Mouse (Mus musculus): ENCODE measurements around the gene Adam11. TPM values are rescaled to one million over a fixed set of nuclear protein-coding genes. Genes with fewer than 3 reads are reported as not detected.

Gene Adam11
- total and polyA plus RNA-seq, 2 experiments from 2014 or later: 3.2 to 13.6 TPM

GRCm38 (mm10) chr11:102808246-102808645, 47.0 kb downstream of the Adam11 start:
- no peak for TF ChIP-seq CTCF (IDR thresholded peaks at IDR 0.05; ENCODE audit: low read depth)
- TF ChIP-seq EP300 (IDR thresholded peaks at IDR 0.05; ENCODE audit: low read depth): no peak
- Histone ChIP-seq H3K4me3 (ENCODE audit: low read depth, low read length) (no peak overlapping the region), H3K4me2 (ENCODE audit: low read depth, low read length) (no peak overlapping the region), H3K9me3 (replicated peaks; ENCODE audit: control insufficient read depth, low read length) (no peaks in the 10 kb centered on the region), H3K27ac (ENCODE audit: low read depth) (no peak overlapping the region), H3K36me3 (replicated peaks; ENCODE audit: control insufficient read depth, insufficient read depth, low read length) (peaks cover 13% of the 10 kb centered on the region; the same call in 1 of the 2 replicates), H3K4me1 (ENCODE audit: control insufficient read depth, insufficient read depth) (peaks cover 8% of the 10 kb centered on the region), H3K9ac (replicated peaks; ENCODE audit: low read depth, low read length) (no peak overlapping the region), H3K27me3 (ENCODE audit: control insufficient read depth, insufficient read depth, low read length) (no peaks in the 10 kb centered on the region)
- DNase-seq (ENCODE audit: low spot score) (no peak), ATAC-seq (ENCODE audit: insufficient read depth, low read depth) (no peak)
- WGBS: 49% methylated on average over 5 of the region's 5 CpGs

DNA sequence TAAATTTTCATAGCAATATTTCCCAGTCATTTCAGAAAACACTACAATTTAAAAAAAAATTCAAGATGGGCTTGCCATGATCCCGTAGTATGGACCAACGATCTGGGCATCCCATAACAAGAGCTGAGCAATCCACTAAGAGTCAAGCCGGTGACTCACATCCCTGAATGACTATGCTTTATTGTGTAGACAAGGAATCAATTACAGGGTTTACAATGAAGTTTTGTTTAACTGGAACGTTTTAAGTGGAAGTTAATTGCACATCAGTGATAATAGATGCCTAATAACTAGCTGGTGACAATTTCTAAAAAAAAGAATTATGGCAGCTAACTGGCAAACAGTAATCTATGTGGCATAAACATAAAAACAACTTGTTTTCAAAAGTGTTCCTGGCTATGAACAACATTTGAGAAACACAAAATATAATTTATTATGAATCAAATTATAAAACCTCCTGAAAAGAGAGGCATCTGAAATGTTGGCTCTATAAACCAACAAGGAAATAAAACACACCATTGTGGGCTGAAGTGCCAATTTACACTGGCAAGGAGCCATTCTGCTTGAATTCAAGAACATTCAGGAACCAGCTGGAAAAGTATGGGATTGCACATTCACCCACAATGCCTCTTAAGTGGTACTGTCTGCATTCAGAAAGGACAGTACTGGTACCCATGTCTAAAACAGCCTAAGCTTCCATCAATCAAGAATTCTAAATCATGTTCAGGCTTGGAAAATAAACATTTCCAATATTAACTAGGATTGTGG, 49.7 kb downstream of the Adam11 start:
- no peaks in the 10 kb centered on the region for H3K27me3 ChIP-seq (ENCODE audit: control insufficient read depth, insufficient read depth, low read length)
- no peaks in the 10 kb centered on the region for H3K9me3 ChIP-seq (replicated peaks; ENCODE audit: control insufficient read depth, low read length)
- H3K36me3 ChIP-seq (replicated peaks; ENCODE audit: control insufficient read depth, insufficient read depth, low read length): peaks cover 8% of the 10 kb centered on the region; the same call in 1 of the 2 replicates
- H3K9ac ChIP-seq (replicated peaks; ENCODE audit: low read depth, low read length): no peak overlapping the region
- no peak for ATAC-seq (ENCODE audit: insufficient read depth, low read depth)
- TF ChIP-seq CTCF (IDR thresholded peaks at IDR 0.05; ENCODE audit: low read depth) (no peak), EP300 (IDR thresholded peaks at IDR 0.05; ENCODE audit: low read depth) (no peak)
- H3K4me1 ChIP-seq (ENCODE audit: control insufficient read depth, insufficient read depth): peaks cover 22% of the 10 kb centered on the region
- H3K27ac ChIP-seq (ENCODE audit: low read depth): peak overlapping the region; percentile 34; the same call in 1 of the 2 replicates
- WGBS: 56% methylated on average over 4 of the region's 4 CpGs
- H3K4me3 ChIP-seq (ENCODE audit: low read depth, low read length): no peak overlapping the region
- DNase-seq (ENCODE audit: low spot score): no peak
- no peak overlapping the region for H3K4me2 ChIP-seq (ENCODE audit: low read depth, low read length)

DNA sequence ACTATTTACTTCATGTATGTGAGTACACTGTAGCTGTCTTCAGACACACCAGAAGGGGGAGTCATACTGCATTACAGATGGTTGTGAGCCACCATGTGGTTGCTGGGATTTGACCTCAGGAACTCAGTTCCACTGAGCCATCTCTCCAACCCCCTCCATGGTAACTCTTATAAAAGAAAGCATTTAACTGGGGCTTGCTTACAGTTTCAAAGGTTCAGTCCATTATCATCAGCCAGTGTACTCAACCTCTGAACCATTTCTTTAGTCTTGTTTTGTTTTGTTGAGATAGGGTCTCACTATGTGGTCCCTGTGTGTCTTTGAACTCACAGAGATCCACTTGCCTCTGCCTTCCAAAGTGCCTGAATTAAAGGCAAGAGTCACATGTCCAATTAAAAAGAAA, 53.6 kb downstream of the Adam11 start:
- DNase-seq (ENCODE audit: low spot score): no peak
- TF ChIP-seq CTCF (IDR thresholded peaks at IDR 0.05; ENCODE audit: low read depth) (no peak), EP300 (IDR thresholded peaks at IDR 0.05; ENCODE audit: low read depth) (no peak)
- Histone ChIP-seq H3K27ac (ENCODE audit: low read depth) (no peak overlapping the region), H3K9ac (replicated peaks; ENCODE audit: low read depth, low read length) (no peak overlapping the region), H3K4me3 (ENCODE audit: low read depth, low read length) (no peak overlapping the region), H3K4me1 (ENCODE audit: control insufficient read depth, insufficient read depth) (peaks cover 39% of the 10 kb centered on the region), H3K9me3 (replicated peaks; ENCODE audit: control insufficient read depth, low read length) (no peaks in the 10 kb centered on the region), H3K27me3 (ENCODE audit: control insufficient read depth, insufficient read depth, low read length) (no peaks in the 10 kb centered on the region), H3K36me3 (replicated peaks; ENCODE audit: control insufficient read depth, insufficient read depth, low read length) (peaks cover 8% of the 10 kb centered on the region; the same call in 1 of the 2 replicates), H3K4me2 (ENCODE audit: low read depth, low read length) (no peak overlapping the region; the same call in 1 of the 2 replicates)
- ATAC-seq (ENCODE audit: insufficient read depth, low read depth): no peak

- no peaks in the 10 kb centered on the region for H3K9me3 ChIP-seq (replicated peaks; ENCODE audit: control insufficient read depth, low read length)
- no peak for DNase-seq (ENCODE audit: low spot score)
Measured at GRCm38 (mm10) chr11:102818121-102819020, 57.1 kb downstream of the Adam11 start.

GRCm38 (mm10) chr11:102819021-102819782, 58.0 kb downstream of the Adam11 start, which contains the start of gene Gjc1:
Gjc1 (minus strand) TSS chr11:102819700.
- peak; percentile 64 for DNase-seq (ENCODE audit: low spot score)
- H3K9ac ChIP-seq (replicated peaks; ENCODE audit: low read depth, low read length): peak within 1 kb of the TSS; percentile 96
- peak; percentile 83 for ATAC-seq (ENCODE audit: insufficient read depth, low read depth)
- peak within 1 kb of the TSS; percentile 95 for H3K4me3 ChIP-seq (ENCODE audit: low read depth, low read length)
- peaks cover 26% of the 10 kb centered on the region for H3K4me1 ChIP-seq (ENCODE audit: control insufficient read depth, insufficient read depth)
- TF ChIP-seq CTCF (IDR thresholded peaks at IDR 0.05; ENCODE audit: low read depth): no peak; the same call in 1 of the 2 replicates
- no peak; the same call in 1 of the 2 replicates for TF ChIP-seq EP300 (IDR thresholded peaks at IDR 0.05; ENCODE audit: low read depth)
- peak within 1 kb of the TSS; percentile 98 for H3K27ac ChIP-seq (ENCODE audit: low read depth)
- no peaks in the 10 kb centered on the region for H3K36me3 ChIP-seq (replicated peaks; ENCODE audit: control insufficient read depth, insufficient read depth, low read length)
- WGBS: under 1% methylated on average over 64 of the region's 97 CpGs
- no peaks in the 10 kb centered on the region for H3K9me3 ChIP-seq (replicated peaks; ENCODE audit: control insufficient read depth, low read length)
- H3K4me2 ChIP-seq (ENCODE audit: low read depth, low read length): peak within 1 kb of the TSS; percentile 80
- no peaks in the 10 kb centered on the region for H3K27me3 ChIP-seq (ENCODE audit: control insufficient read depth, insufficient read depth, low read length)

More at GRCm38 (mm10) chr11:102818121-102819020, 57.1 kb downstream of the Adam11 start:
- Histone ChIP-seq H3K9ac (replicated peaks; ENCODE audit: low read depth, low read length) (peak overlapping the region; percentile 96), H3K4me3 (ENCODE audit: low read depth, low read length) (peak overlapping the region; percentile 95), H3K36me3 (replicated peaks; ENCODE audit: control insufficient read depth, insufficient read depth, low read length) (no peaks in the 10 kb centered on the region), H3K27me3 (ENCODE audit: control insufficient read depth, insufficient read depth, low read length) (no peaks in the 10 kb centered on the region), H3K4me2 (ENCODE audit: low read depth, low read length) (peak overlapping the region; percentile 80), H3K4me1 (ENCODE audit: control insufficient read depth, insufficient read depth) (peaks cover 30% of the 10 kb centered on the region), H3K27ac (ENCODE audit: low read depth) (peak overlapping the region; percentile 98)
- TF ChIP-seq CTCF (IDR thresholded peaks at IDR 0.05; ENCODE audit: low read depth) (no peak), EP300 (IDR thresholded peaks at IDR 0.05; ENCODE audit: low read depth) (no peak)
- under 1% methylated on average over 65 of the region's 92 CpGs for WGBS
- peak; percentile 60 for ATAC-seq (ENCODE audit: insufficient read depth, low read depth)

Data from heart, postnatal 0 days (tissue).